Mouse (Mus musculus): Measurements from ENCODE around the gene Hspa1a. TPM values are rescaled to one million over a fixed set of nuclear protein-coding genes. Genes with fewer than 3 reads are reported as not detected.

The Hspa1a gene
- polyA plus RNA-seq, 1 experiment from 2014 or later = 2.0 TPM

DNA sequence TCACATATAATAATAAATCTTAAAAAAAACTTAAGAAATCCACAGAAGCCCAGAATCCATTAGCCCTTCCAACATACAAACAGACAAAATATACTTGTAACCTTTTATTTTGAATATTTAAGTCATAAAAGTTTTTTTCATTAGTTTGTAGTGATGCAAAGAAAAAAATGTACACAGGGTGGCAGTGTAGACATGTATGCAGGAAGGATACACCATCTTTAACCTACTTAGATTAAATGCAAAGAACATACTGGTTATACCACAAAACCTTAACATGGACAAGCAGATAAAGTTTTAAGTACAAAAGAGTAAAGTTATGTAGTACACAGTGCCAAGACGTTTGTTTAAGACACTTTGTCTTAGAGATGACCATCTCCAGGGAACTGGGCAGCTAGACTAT, 15.6 kb downstream of the Hspa1a start:
- no peak for ATAC-seq (ENCODE audit: insufficient read depth)
- H3K4me2 ChIP-seq = no peak overlapping the region

DNA sequence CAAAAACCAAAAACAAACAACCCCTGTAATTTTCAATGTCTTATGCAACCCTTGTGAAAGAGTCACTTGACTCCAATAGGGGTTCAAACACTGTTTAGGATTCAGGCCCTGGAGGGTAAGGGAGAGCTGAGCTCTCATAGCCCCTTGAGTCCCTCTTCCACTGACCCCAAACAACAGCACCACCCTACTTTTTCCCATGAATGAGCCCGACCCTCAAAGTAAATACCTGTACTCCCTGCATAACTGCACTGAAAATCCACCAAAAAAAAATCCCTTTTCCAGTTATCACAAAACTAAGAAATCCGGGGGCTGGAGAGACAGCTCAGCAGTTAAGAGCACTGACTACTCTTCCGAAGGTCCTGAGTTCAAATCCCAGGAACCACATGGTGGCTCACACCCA, 16.1 kb downstream of the Hspa1a start:
- Histone ChIP-seq H3K27me3 (ENCODE audit: insufficient read depth, low read length) (peaks cover 7% of the 10 kb centered on the region; the same call in 1 of the 2 replicates), H3K9me3 (ENCODE audit: low read depth, low read length) (no peaks in the 10 kb centered on the region), H3K36me3 (ENCODE audit: insufficient read depth) (peaks cover 9% of the 10 kb centered on the region), H3K9ac (no peak overlapping the region), H3K4me3 (ENCODE audit: low read depth, low read length) (no peak overlapping the region), H3K4me2 (no peak overlapping the region), H3K27ac (ENCODE audit: low read depth) (no peak overlapping the region), H3K4me1 (ENCODE audit: insufficient read depth) (peaks cover 3% of the 10 kb centered on the region)
- no peak for TF ChIP-seq CTCF (IDR thresholded peaks at IDR 0.05; ENCODE audit: low read depth)
- DNase-seq (no peak), ATAC-seq (ENCODE audit: insufficient read depth) (no peak)
- WGBS = 67% methylated on average over 3 of the region's 3 CpGs

More for the DNA sequence above, 15.6 kb downstream of the Hspa1a start:
- Histone ChIP-seq H3K4me3 (ENCODE audit: low read depth, low read length) (no peak overlapping the region), H3K9me3 (ENCODE audit: low read depth, low read length) (no peaks in the 10 kb centered on the region), H3K27me3 (ENCODE audit: insufficient read depth, low read length) (peaks cover 7% of the 10 kb centered on the region; the same call in 1 of the 2 replicates), H3K4me1 (ENCODE audit: insufficient read depth) (no peaks in the 10 kb centered on the region), H3K27ac (ENCODE audit: low read depth) (no peak overlapping the region), H3K36me3 (ENCODE audit: insufficient read depth) (peaks cover 5% of the 10 kb centered on the region), H3K9ac (no peak overlapping the region)
- peak; percentile 71 for DNase-seq
- TF ChIP-seq CTCF (IDR thresholded peaks at IDR 0.05; ENCODE audit: low read depth) = peak; percentile 55
- 28% methylated on average over 1 of the region's 1 CpGs for WGBS

GRCm38 (mm10) chr17:34954831-34955230, 17.1 kb downstream of the Hspa1a start:
- Histone ChIP-seq H3K4me3 (ENCODE audit: low read depth, low read length) (no peak overlapping the region), H3K27ac (ENCODE audit: low read depth) (no peak overlapping the region), H3K9ac (no peak overlapping the region), H3K36me3 (ENCODE audit: insufficient read depth) (peaks cover 20% of the 10 kb centered on the region), H3K4me1 (ENCODE audit: insufficient read depth) (peaks cover 8% of the 10 kb centered on the region), H3K27me3 (ENCODE audit: insufficient read depth, low read length) (peaks cover 7% of the 10 kb centered on the region; the same call in 1 of the 2 replicates), H3K9me3 (ENCODE audit: low read depth, low read length) (no peaks in the 10 kb centered on the region), H3K4me2 (no peak overlapping the region)
- 86% methylated on average over 4 of the region's 4 CpGs for WGBS
- no peak for DNase-seq
- TF ChIP-seq CTCF (IDR thresholded peaks at IDR 0.05; ENCODE audit: low read depth) = no peak
- no peak for ATAC-seq (ENCODE audit: insufficient read depth)

- Histone ChIP-seq H3K4me2 (no peak overlapping the region), H3K9ac (no peak overlapping the region), H3K9me3 (ENCODE audit: low read depth, low read length) (no peaks in the 10 kb centered on the region), H3K27ac (ENCODE audit: low read depth) (no peak overlapping the region), H3K27me3 (ENCODE audit: insufficient read depth, low read length) (peaks cover 7% of the 10 kb centered on the region; the same call in 1 of the 2 replicates), H3K4me1 (ENCODE audit: insufficient read depth) (peaks cover 8% of the 10 kb centered on the region), H3K4me3 (ENCODE audit: low read depth, low read length) (no peak overlapping the region), H3K36me3 (ENCODE audit: insufficient read depth) (peaks cover 25% of the 10 kb centered on the region)
- no peak for ATAC-seq (ENCODE audit: insufficient read depth)
- WGBS = 90% methylated on average over 4 of the region's 4 CpGs
- TF ChIP-seq CTCF (IDR thresholded peaks at IDR 0.05; ENCODE audit: low read depth) = no peak
- DNase-seq = no peak
These were observed 18.1 kb downstream of the Hspa1a start for GRCm38 (mm10) chr17:34953904-34954303.

DNA sequence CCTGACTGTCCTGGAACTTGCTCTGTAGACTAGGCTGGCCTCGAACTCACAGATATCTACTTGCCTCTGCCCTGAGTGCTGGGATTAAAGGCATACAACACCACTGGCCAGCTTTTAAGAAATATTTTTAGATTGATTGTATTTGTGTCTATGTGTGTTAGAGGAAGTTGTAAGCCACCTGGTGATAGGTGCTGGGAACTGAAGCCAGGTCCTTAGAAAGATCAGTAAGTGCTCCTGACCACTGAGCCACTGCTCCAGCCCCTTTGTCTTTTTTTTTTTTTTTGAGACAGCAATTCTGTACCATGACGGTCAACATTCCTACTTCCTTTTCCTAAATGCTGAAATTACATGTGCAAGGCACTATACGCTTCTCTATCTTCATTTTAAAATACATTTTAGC, 18.7 kb downstream of the Hspa1a start:
- H3K4me3 ChIP-seq (ENCODE audit: low read depth, low read length) = 0 out of 2 replicates have a peak overlapping the region, but pooled peaks have one; percentile 99
- 84% methylated on average over 3 of the region's 3 CpGs for WGBS
- H3K9ac ChIP-seq = no peak overlapping the region

GRCm38 (mm10) chr17:34952378-34953040, 19.4 kb downstream of the Hspa1a start:
- H3K36me3 ChIP-seq (ENCODE audit: insufficient read depth) = peaks cover 25% of the 10 kb centered on the region
- H3K4me1 ChIP-seq (ENCODE audit: insufficient read depth) = peaks cover 8% of the 10 kb centered on the region
- ATAC-seq (ENCODE audit: insufficient read depth) (peak; percentile 74), DNase-seq (peak; percentile 90)
- peaks cover 7% of the 10 kb centered on the region; the same call in 1 of the 2 replicates for H3K27me3 ChIP-seq (ENCODE audit: insufficient read depth, low read length)
- H3K9ac ChIP-seq = peak overlapping the region; percentile 99
- TF ChIP-seq CTCF (IDR thresholded peaks at IDR 0.05; ENCODE audit: low read depth) = peak; percentile 78
- H3K27ac ChIP-seq (ENCODE audit: low read depth) = peak overlapping the region; percentile 96
- peak overlapping the region; percentile 97 for H3K4me2 ChIP-seq
- peak overlapping the region; percentile 99 for H3K4me3 ChIP-seq (ENCODE audit: low read depth, low read length)
- no peaks in the 10 kb centered on the region for H3K9me3 ChIP-seq (ENCODE audit: low read depth, low read length)
- 1% methylated on average over 23 of the region's 23 CpGs for WGBS

More for the DNA sequence above, 18.7 kb downstream of the Hspa1a start:
- H3K9me3 ChIP-seq (ENCODE audit: low read depth, low read length) = no peaks in the 10 kb centered on the region
- ATAC-seq (ENCODE audit: insufficient read depth) = no peak
- no peak for TF ChIP-seq CTCF (IDR thresholded peaks at IDR 0.05; ENCODE audit: low read depth)
- H3K36me3 ChIP-seq (ENCODE audit: insufficient read depth) = peaks cover 25% of the 10 kb centered on the region
- H3K27ac ChIP-seq (ENCODE audit: low read depth) = no peak overlapping the region
- H3K4me1 ChIP-seq (ENCODE audit: insufficient read depth) = peaks cover 8% of the 10 kb centered on the region
- peak overlapping the region; percentile 97; the same call in 1 of the 2 replicates for H3K4me2 ChIP-seq
- peaks cover 7% of the 10 kb centered on the region; the same call in 1 of the 2 replicates for H3K27me3 ChIP-seq (ENCODE audit: insufficient read depth, low read length)
- no peak for DNase-seq

DNA sequence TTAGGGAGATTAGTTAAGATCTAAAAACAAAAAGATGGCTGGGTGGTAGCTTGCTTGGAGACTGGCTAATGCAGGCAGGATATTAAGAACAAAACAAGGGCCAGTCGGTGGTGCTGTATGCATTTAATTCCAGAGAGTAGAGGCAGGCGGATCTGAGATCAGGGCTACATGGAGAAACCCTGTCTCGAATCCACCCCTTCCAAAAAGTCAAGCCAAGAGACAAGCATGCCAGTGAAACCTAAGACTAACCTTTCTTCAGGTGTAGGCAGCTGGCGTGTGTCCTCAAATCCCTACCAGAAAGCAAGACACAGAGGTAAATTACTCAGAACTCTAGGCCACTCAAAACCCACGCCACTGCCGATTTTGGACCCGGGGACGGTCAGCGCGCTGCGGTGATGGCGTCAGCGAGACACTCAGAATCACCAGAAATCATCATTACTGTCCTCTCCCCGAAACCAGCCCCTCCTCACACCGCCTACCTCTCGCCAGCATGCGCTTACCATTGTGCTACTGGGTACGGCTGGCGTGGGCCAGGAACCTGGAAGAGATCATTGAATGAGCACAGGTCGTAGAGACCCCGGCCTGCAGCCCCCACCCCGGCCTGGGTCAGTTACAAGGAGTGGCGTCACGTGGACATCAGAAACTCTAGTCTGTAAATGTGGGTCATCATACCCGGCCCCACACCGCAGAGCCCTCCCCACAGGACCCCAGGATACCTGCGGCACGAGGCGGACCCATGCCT, 20.1 kb downstream of the Hspa1a start:
- DNase-seq (peak; percentile 35), ATAC-seq (ENCODE audit: insufficient read depth) (no peak; the same call in 1 of the 2 replicates)
- no peaks in the 10 kb centered on the region for H3K9me3 ChIP-seq (ENCODE audit: low read depth, low read length)
- H3K9ac ChIP-seq = peak overlapping the region; percentile 99
- peak overlapping the region; percentile 96 for H3K27ac ChIP-seq (ENCODE audit: low read depth)
- H3K4me3 ChIP-seq (ENCODE audit: low read depth, low read length) = peak overlapping the region; percentile 99
- H3K4me2 ChIP-seq = peak overlapping the region; percentile 97
- WGBS = under 1% methylated on average over 29 of the region's 29 CpGs
- TF ChIP-seq CTCF (IDR thresholded peaks at IDR 0.05; ENCODE audit: low read depth) = no peak
- H3K27me3 ChIP-seq (ENCODE audit: insufficient read depth, low read length) = peaks cover 5% of the 10 kb centered on the region; the same call in 1 of the 2 replicates
- peaks cover 8% of the 10 kb centered on the region for H3K4me1 ChIP-seq (ENCODE audit: insufficient read depth)
- peaks cover 25% of the 10 kb centered on the region for H3K36me3 ChIP-seq (ENCODE audit: insufficient read depth)

Data from lung, embryonic 14.5 days (tissue).